Mouse (Mus musculus) bone marrow, adult 2 months (tissue): ENCODE data around the gene Rfng.

Experiments used
- CTCF ChIP-seq: fragments of 200-500 bp; IDR thresholded peaks from 2 replicates; pipeline ENCODE4 v1.5.1; 2011; ENCODE audit warnings: low read length, control low read depth; ENCODE audit not compliant: control insufficient read depth, insufficient read depth
- POLR2A ChIP-seq: fragments of 200-500 bp; IDR thresholded peaks from 2 replicates; pipeline ENCODE4 v1.6.1; 2011; ENCODE audit warnings: low read depth, mild to moderate bottlenecking, control low read depth, low read length, borderline replicate concordance; ENCODE audit not compliant: control insufficient read depth

- no peak for TF ChIP-seq CTCF
- no peak for TF ChIP-seq POLR2A
Observed at GRCm38 (mm10) chr11:120828416-120828815, 44.4 kb upstream of the Rfng start.
